Mouse (Mus musculus) liver, adult 2 months (tissue): ENCODE results near the gene Cited4. TPM values are rescaled to one million over a fixed set of nuclear protein-coding genes. Genes with fewer than 3 reads are reported as not detected.
A peak's percentile ranks its signal among the peaks of the same experiment; 100 is the strongest.

Experiments used
- DNase-seq: peaks from one replicate; pipeline ENCODE4 v3.0.0-alpha.2; 2011; ENCODE audit warnings: low read depth, low spot score; ENCODE audit errors: extremely low read depth
- H3K27ac ChIP-seq: fragments of 200-500 bp; replicated peaks from 2 replicates; pipeline ENCODE4 v1.5.1; 2012; ENCODE audit warnings: low read depth, mild to moderate bottlenecking, control low read depth, inconsistent platforms, low read length; ENCODE audit not compliant: insufficient read depth
- H3K27me3 ChIP-seq: fragments of 200-500 bp; 2 replicates; pipeline ENCODE4 v1.6.1; 2012; ENCODE audit warnings: mild to moderate bottlenecking, moderate library complexity, low read length, inconsistent platforms; ENCODE audit not compliant: control insufficient read depth, insufficient read depth
- H3K36me3 ChIP-seq: fragments of 200-500 bp; 2 replicates; pipeline ENCODE4 v1.6.1; 2012; ENCODE audit warnings: low read length, inconsistent platforms; ENCODE audit not compliant: control insufficient read depth, insufficient read depth
- H3K4me1 ChIP-seq: fragments of 200-500 bp; 2 replicates; pipeline ENCODE4 v1.6.1; 2011; ENCODE audit warnings: low read length; ENCODE audit not compliant: control insufficient read depth, insufficient read depth
- H3K4me3 ChIP-seq: fragments of 200-500 bp; 2 replicates; pipeline ENCODE4 v1.5.1; 2011; ENCODE audit warnings: low read depth, mild to moderate bottlenecking, control low read depth, low read length, moderate library complexity; ENCODE audit not compliant: insufficient read depth
- H3K79me2 ChIP-seq: fragments of 200-500 bp; 2 replicates; pipeline ENCODE4 v1.6.1; 2012; ENCODE audit warnings: inconsistent platforms, mild to moderate bottlenecking, low read length, moderate library complexity; ENCODE audit not compliant: control insufficient read depth, insufficient read depth
- H3K9ac ChIP-seq: fragments of 200-500 bp; 2 replicates; pipeline ENCODE4 v1.6.1; 2012; ENCODE audit warnings: low read depth, mild to moderate bottlenecking, control low read depth, inconsistent platforms, low read length
- CTCF ChIP-seq: fragments of 200-500 bp; IDR thresholded peaks from 2 replicates; pipeline ENCODE4 v1.5.1; 2011; ENCODE audit warnings: low read depth, low read length, control low read depth
- POLR2A ChIP-seq: fragments of 200-500 bp; IDR thresholded peaks from 2 replicates; pipeline ENCODE4 v1.6.1; 2011; ENCODE audit warnings: low read length, control low read depth; ENCODE audit not compliant: insufficient read depth; ENCODE audit errors: extremely low read depth
- WGBS: fragments of 180-500 bp; shearing (Covaris S2); methylation state at CpG from one replicate; pipeline ENCODE4 v1.1.7; 2018; 5-methylcytosine and 5-hydroxymethylcytosine counted together
- polyA plus RNA-seq: library from polyadenylated mRNA; depleted of rRNA; stranded (reverse); fragments of >200 nt; gene quantifications from 2 replicates; pipeline ENCODE4 v1.2.3, GENCODE M21; 2012
- total RNA-seq: library from RNA; depleted of rRNA; stranded (reverse); fragments of >200 nt; gene quantifications from 2 replicates; pipeline ENCODE4 v1.2.3, GENCODE M21; 2014

The Cited4 gene
- total and polyA plus RNA-seq, 2 experiments = 0.09 to 0.93 TPM

GRCm38 (mm10) chr4:120683278-120683997 lies 17.1 kb downstream of the Cited4 start:
- no peak overlapping the region for H3K4me3 ChIP-seq
- no peaks in the 10 kb centered on the region for H3K27me3 ChIP-seq
- WGBS = 53% methylated on average over 9 of the region's 9 CpGs
- no peaks in the 10 kb centered on the region for H3K4me1 ChIP-seq
- H3K36me3 ChIP-seq = no peaks in the 10 kb centered on the region
- no peak overlapping the region for H3K27ac ChIP-seq
- no peak overlapping the region for H3K9ac ChIP-seq
- no peak for DNase-seq
- H3K79me2 ChIP-seq = no peaks in the 10 kb centered on the region
- TF ChIP-seq POLR2A (no peak), CTCF (no peak)

DNA sequence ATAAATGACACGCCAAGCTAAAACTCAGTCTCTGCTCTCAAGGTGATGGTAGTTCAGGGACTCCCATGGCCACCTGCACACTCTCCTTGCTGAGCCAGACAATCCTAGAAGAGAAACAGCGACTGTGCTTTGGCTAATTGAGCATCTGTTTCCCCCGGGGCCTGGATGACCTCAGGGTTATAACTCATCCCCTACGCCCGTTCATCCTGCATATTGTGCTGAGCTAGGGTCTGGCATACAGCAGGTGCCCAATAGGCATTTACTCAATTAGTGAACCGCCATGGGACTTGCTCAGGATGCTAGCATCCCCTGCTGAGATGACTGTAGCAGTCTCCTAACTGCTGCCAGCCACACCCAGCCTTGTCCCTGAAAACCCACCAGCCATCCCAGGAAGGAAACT lies 20.9 kb downstream of the Cited4 start:
- DNase-seq = no peak
- H3K79me2 ChIP-seq = no peaks in the 10 kb centered on the region
- no peak overlapping the region for H3K9ac ChIP-seq
- H3K4me3 ChIP-seq = no peak overlapping the region
- H3K27ac ChIP-seq = no peak overlapping the region
- H3K36me3 ChIP-seq = no peaks in the 10 kb centered on the region
- 76% methylated on average over 6 of the region's 6 CpGs for WGBS
- no peak for TF ChIP-seq POLR2A
- TF ChIP-seq CTCF = no peak
- no peaks in the 10 kb centered on the region for H3K4me1 ChIP-seq
- H3K27me3 ChIP-seq = no peaks in the 10 kb centered on the region

GRCm38 (mm10) chr4:120689317-120689716 lies 22.9 kb downstream of the Cited4 start:
- WGBS = 42% methylated on average over 6 of the region's 6 CpGs
- Histone ChIP-seq H3K4me1 (no peaks in the 10 kb centered on the region), H3K9ac (no peak overlapping the region), H3K27me3 (no peaks in the 10 kb centered on the region), H3K4me3 (no peak overlapping the region), H3K36me3 (no peaks in the 10 kb centered on the region), H3K79me2 (no peaks in the 10 kb centered on the region), H3K27ac (no peak overlapping the region)
- peak; percentile 6 for DNase-seq
- no peak for TF ChIP-seq CTCF
- TF ChIP-seq POLR2A = no peak

DNA sequence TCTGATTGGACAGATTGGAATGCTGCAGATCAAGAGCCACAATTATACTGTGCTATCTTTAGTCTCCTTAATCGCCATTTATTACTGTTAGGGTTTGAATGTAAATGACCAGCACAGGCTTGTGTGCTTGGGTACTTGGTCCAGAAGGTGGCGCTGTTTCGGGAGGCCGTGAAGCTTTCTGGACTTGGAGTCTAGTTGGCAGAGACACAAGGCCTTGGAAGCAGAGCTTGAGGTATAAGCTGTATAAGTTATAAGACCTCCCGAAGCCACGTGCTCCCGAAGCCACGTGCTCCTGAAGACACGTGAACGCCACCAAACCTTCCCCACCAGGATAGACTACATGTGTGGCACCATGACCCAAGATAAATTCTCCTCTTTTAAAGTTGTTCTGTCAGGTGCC lies 26.3 kb downstream of the Cited4 start:
- Histone ChIP-seq H3K27ac (no peak overlapping the region), H3K36me3 (no peaks in the 10 kb centered on the region), H3K9ac (no peak overlapping the region), H3K27me3 (peaks cover 1% of the 10 kb centered on the region; the same call in 1 of the 2 replicates), H3K4me1 (no peaks in the 10 kb centered on the region), H3K79me2 (no peaks in the 10 kb centered on the region), H3K4me3 (no peak overlapping the region)
- no peak for TF ChIP-seq POLR2A
- peak; percentile 78 for TF ChIP-seq CTCF
- peak; percentile 37 for DNase-seq
- WGBS = 43% methylated on average over 10 of the region's 10 CpGs

GRCm38 (mm10) chr4:120697353-120697752 lies 31.0 kb downstream of the Cited4 start:
- no peaks in the 10 kb centered on the region for H3K79me2 ChIP-seq
- H3K4me1 ChIP-seq = no peaks in the 10 kb centered on the region
- H3K27me3 ChIP-seq = peaks cover 6% of the 10 kb centered on the region; the same call in 1 of the 2 replicates
- H3K9ac ChIP-seq = no peak overlapping the region
- TF ChIP-seq CTCF = no peak
- no peak for TF ChIP-seq POLR2A
- H3K4me3 ChIP-seq = no peak overlapping the region
- no peaks in the 10 kb centered on the region for H3K36me3 ChIP-seq
- WGBS = 91% methylated on average over 8 of the region's 8 CpGs
- DNase-seq = no peak
- no peak overlapping the region for H3K27ac ChIP-seq

DNA sequence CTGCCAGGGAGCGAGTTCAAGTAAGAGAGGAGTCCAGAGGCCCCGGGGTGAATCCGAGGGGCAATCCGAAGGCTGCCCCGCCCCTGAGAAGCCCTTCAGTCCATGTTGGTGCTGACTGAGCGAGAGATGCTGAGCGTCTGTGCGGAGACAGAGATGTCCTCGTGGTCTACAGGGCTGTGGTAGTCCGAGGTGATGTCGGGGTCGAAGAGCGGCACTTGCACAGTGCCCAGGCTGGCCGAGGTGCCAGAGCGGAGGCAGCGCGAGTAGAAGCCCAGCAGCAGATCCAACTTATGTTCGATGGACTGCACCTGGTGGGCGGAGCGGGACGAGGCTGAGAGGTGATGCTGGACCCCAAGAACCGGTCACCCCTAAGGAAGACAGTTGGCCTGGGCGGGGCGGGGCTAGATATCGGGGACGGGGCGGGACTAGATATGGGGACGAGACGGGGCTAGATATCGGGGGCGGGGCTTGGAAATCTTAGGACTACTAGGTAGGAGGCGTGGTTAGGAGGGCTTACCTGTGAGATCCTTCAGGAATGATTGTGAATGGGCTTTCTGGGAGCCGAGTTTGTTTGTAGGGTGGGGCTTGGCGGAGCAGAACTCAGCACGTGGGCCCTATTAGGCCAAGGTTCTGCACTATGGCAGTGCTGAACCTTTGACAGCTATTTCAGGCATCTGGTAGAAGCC lies 31.6 kb downstream of the Cited4 start:
- WGBS = 19% methylated on average over 35 of the region's 35 CpGs
- H3K79me2 ChIP-seq = no peaks in the 10 kb centered on the region
- H3K36me3 ChIP-seq = no peaks in the 10 kb centered on the region
- no peak overlapping the region for H3K4me3 ChIP-seq
- H3K27me3 ChIP-seq = peaks cover 6% of the 10 kb centered on the region; the same call in 1 of the 2 replicates
- H3K4me1 ChIP-seq = no peaks in the 10 kb centered on the region
- no peak overlapping the region for H3K9ac ChIP-seq
- H3K27ac ChIP-seq = no peak overlapping the region
- no peak for TF ChIP-seq CTCF
- TF ChIP-seq POLR2A = no peak
- no peak for DNase-seq
